Mouse (Mus musculus): ENCODE data around the gene Tut4.

Tut4 gene

DNA sequence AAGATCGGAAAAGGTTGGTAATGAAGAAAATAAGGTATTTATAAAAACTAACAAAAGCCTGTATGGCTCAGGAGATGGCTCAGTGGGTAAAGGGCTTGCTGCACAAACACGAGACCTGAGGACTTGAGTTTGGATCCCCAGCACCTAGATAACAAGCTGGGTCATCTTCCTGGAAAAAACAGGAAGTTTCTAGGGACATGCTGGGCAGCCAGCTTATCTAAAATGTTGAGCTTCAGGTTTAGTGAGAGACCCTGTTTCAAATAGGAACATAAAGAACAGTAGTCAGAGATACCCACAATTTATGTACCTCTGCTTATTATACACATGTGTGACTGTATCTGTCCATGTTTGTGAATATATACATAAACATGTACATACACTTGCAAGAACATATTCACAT, 43.8 kb downstream of the Tut4 start:
- in situ Hi-C loops (cut with MboI, MseI) = no loop called here

DNA sequence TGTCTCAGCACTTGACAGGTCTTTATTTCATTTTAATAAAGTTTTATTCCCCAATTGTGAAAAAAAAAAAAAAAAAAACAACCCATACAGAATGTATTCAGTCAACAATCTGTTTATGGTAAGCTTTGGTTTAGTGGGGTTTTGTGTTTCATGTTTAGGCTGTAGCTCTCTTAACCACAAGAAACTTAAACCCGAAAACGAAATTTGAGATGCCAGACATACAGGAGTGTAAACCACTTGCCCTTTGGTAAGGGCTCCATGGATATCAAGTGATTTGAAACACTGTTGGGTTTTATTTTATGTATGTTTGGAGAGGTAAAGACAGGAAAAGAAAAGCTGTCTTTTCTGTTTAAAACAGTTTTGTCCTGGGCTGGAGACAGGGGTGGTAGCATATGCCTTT, 80.5 kb downstream of the Tut4 start:
- in situ Hi-C loops (cut with MboI, MseI) = loop anchor here (10.0 kb wide), 1 partner anchor 55 kb away; no protein-coding TSS in a partner anchor

DNA sequence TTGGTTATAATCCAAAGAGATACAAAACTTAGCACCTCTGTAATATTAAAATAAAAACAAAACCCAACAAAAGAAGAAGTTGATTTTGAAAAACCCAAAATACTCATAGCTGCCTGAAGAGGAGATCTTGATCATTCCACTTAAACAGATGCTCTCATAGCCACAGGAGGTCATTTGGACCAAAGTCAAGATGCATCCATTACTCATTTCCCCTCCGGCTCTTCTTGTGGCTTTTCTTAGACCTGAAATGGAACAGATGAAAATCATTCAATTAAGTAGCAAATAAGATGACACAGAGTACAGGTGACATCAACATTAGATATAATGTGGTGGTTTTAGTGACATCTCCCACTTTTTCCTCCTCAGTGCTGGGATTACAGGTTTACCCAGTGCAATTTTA, 105.8 kb downstream of the Tut4 start:
- in situ Hi-C loops (cut with MboI, MseI) = loop anchor here (25.0 kb wide), 1 partner anchor 228 kb away; the partner anchor contains the start of gene Coa7

DNA sequence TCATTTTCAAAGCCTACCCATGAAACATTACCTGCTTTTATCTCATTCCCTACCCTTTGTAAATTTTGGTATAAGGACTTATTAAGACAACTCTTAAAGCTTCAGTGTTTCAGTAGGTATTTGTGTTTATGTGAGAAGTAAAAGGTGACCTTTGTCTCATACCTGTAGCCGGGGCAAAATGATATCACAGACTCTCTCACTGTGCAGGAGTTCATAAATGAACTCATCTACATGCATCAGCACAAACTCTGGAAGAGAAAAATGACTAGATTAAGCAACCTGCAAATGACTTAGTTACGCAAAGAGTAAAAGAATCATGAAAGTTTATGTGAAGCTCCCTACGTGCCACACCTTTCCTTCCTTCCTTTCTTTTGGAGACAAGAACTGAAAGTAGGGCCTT, 113.4 kb downstream of the Tut4 start:
- in situ Hi-C loops (cut with MboI, MseI) = loop anchor here (25.0 kb wide), 1 partner anchor 235 kb away; the partner anchor contains the start of gene Coa7

DNA sequence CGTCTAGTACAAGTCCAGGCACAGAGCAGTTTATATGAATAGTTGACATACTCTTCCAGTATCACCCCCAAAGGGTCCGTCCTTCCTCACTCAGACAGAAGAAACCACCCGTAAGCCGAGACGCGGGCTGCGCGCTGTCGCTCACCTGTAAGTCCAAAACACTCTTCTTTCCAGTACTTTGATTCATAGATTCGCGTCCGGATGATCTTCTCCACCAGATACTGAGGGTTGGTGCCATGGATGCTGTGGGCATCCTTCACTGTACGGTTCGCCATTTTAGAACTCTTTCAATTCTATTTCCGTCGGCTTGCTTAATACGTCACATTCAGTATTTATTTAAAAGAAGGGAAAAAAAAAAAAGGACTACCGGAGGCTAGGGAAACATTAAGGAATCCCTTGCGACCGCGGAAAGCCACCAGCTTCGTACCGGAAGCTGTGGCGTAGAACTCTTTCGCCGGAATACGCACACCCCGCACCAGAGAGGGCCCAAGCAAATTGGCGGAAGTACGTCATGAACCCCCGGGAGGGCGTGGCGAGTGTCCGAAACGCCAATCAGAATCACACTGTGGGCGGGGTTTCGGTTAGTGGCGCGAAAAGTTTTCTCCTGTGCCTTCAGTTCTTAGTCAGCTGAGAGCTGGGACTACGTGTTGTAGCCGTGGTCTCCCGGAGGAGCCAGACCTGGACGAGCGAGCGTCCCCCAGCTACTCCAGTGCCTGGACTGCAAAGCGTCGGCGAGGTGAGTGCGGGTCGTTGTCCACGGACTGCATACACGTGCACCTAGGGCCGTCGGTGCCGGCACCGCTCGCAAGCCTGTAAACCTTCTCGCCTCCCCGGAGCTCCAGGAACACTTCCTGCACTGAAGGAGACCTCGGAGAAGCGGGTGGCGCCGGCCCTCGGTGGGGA, 119.9 kb downstream of the Tut4 start, which contains the start of the genes Prpf38a and Orc1:
Gene Prpf38a (minus strand): TSS at position 497 of the 903 bp plus-strand sequence.
Gene Orc1 (plus strand): TSS at position 584 of the 903 bp plus-strand sequence.
- in situ Hi-C loops (cut with MboI, MseI) = no loop called here

DNA sequence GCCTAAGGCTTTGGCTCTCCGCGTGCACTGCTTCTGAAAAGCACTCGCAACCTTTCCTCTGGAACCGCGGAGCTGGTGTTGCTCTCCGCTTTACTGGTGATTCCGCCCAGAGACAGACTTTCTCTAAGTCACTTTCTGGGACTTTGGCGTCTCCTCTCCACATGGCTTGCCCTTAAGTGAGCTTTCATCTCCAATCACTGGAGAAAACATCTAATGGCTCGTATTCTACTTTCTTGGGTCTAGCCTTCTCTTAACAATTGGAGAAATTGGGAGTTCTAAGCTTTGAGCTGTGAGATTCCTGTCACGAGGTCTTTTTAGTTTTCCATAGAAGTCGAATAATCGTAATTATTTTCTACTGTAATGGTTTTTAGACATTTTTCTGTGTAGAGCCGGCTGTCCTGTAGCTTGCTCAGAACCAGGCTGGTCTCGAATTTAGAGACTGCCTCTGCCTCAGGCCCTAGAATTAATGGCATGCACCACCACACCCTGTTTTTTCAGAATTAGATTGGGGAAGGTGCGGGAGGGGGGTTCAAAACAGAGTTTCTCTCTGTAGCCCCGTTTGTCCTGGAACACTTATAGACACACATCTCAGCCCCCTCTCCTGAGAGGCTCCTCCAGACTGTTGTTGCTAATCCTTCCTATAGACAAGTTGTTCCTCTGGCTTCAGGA, 120.7 kb downstream of the Tut4 start:
- in situ Hi-C loops (cut with MboI, MseI) = no loop called here

DNA sequence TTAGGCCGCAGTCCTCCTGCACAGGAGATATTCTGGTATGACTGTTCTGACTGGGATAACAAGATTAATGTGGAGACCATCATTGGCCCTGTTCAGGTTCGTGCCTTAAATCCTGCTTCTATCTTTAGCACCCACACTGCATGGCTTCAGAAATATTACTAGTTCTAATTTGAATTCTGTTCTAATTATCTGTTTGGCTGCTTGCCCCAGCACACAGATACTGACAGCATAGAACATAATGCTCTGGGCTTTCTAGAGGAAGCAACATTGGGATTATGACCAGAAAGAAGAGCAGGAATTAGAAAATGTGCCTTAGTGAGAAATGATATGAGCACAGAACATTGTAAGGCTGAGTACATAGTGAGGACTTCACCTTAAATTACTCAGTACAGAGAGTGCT, 134.2 kb downstream of the Tut4 start:
- in situ Hi-C loops (cut with MboI, MseI) = no loop called here

DNA sequence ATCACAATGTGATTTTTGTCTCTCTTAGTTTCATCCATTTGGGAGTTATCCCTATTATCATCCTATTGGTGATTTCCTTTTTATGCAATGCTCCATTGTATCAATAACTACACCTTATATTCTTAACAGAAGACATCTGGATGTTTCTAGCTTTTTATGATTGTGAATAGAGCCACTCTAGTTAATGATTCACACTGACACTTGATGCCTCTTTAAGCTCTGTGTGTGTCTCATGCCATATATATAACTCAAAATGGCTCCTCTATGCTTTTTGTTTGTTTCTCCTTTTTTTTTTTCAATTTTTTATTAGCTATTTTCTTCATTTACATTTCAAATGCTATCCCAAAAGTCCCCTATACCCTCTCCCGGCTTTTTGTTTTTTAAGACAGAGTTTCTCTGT, 136.6 kb downstream of the Tut4 start:
- in situ Hi-C loops (cut with MboI, MseI) = no loop called here

DNA sequence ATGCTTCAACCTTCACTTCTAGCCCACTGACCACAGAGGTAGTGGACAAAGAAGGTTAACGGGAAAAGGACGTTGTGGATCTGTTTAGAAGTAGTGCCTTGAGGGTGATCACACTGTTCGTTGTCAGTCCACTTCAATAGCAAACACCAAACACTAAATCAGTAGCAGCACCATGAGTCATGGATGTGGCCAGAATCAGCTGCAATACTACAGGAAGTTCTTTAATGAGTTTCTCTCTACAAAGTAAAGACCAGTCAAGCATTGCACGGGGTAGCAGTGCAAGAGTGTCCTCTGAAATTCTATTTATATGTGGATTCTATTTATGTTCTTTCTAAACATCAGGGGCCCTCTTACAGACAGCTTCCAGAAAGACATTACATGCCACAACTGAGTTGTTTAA, 139.1 kb downstream of the Tut4 start:
- in situ Hi-C loops (cut with MboI, MseI) = no loop called here

DNA sequence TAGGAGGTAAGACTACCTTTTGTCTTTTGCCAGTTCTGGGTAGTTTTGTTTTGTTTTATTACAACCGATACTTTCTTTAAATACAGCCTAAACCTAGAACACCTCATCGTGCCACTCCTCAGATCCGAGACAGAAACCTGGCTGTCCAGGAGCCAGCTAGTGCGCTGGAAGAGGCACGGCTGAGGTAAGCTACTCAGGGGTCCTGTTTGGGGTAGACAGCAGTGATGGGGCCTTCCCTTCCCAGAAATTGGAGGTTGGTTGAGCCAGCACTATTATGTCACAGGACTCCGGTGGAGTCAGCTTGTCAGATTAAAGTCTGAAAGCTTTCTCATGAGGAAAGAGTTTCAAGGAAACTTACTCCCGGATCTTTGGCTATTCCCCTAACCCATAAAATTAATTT, 142.6 kb downstream of the Tut4 start:
- in situ Hi-C loops (cut with MboI, MseI) = loop anchor here (10.0 kb wide), 1 partner anchor 723 kb away; no protein-coding TSS in a partner anchor

DNA sequence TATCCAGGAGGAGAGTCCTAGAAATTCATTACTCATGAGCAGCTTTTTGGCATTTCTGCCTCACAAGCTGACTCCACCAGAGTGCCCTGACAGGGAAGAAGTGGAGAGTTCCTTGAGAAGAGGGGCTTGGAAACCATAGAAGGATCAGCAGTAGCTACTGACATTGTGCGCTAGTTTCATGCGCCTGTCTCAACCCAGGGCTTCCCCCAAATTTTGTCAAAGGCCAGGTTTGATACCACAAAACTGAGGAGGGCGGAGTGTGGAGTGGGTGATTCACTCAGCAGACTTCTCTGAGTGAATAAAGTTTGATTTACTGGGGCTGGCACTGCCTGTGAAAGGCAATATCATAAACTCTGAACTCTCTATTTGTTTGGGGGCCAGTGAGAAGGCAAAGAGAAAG, 149.4 kb downstream of the Tut4 start:
- in situ Hi-C loops (cut with MboI, MseI) = loop anchor here (10.0 kb wide), 1 partner anchor 716 kb away; no protein-coding TSS in a partner anchor
